Mouse (Mus musculus) testis, adult 2 months (tissue): Measurements from ENCODE around the gene Pdha1.

ENCODE experiments used
- CTCF ChIP-seq: fragments of 200-500 bp; IDR thresholded peaks from 2 replicates; pipeline ENCODE4 v1.5.1; 2012; ENCODE audit warnings: low read depth, mild to moderate bottlenecking, inconsistent platforms, low read length, moderate library complexity; ENCODE audit not compliant: control insufficient read depth, insufficient read depth, insufficient replicate concordance
- POLR2A ChIP-seq: fragments of 200-500 bp; IDR thresholded peaks from 2 replicates; pipeline ENCODE4 v1.6.1; 2012; ENCODE audit warnings: low read depth, mild to moderate bottlenecking, inconsistent platforms, low read length, moderate library complexity; ENCODE audit not compliant: control insufficient read depth

DNA sequence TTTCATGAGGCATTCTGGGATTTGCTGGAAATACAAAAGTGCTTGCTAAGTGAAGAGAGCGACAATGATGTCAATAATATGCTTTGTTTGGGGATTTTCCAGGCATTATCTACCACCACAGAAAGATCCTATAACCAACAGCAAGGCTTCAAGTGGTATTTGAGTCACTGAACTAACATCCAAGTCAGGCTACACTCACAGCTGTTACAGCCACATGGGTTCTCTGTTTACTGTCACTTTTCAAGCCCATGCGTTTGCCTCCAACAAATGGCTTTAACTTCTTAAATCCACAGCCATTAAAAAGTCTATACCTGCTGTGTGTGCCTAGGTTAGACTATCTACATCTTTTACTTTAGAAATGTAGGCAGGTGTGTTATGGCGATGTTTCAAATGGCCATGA, 10.6 kb upstream of the Pdha1 start:
- no peak for TF ChIP-seq POLR2A
- TF ChIP-seq CTCF, result no peak
